Mouse (Mus musculus) kidney, embryonic 14.5 days (tissue): ENCODE data around the gene Gsg1. TPM values are rescaled to one million over a fixed set of nuclear protein-coding genes. Genes with fewer than 3 reads are reported as not detected.

ENCODE experiments used
- ATAC-seq: fragments of 200-750 bp; cut with Nextera tagmentation; 2 replicates; pipeline ENCODE4 v1.8.0; 2017; ENCODE audit warnings: moderate number of reproducible peaks, mild to moderate bottlenecking, moderate TSS enrichment, moderate library complexity; ENCODE audit not compliant: low FRiP score, low TSS enrichment
- H3K27ac ChIP-seq: fragments of 300-500 bp; sonication (generic); 2 replicates; pipeline ENCODE4 v1.5.1; 2014; ENCODE audit warnings: low read depth, mild to moderate bottlenecking, low read length, moderate library complexity, mixed read lengths
- H3K27me3 ChIP-seq: fragments of 300-500 bp; sonication (generic); 2 replicates; pipeline ENCODE4 v1.6.1; 2014; ENCODE audit warnings: mild to moderate bottlenecking, low read length; ENCODE audit not compliant: control insufficient read depth, insufficient read depth
- H3K36me3 ChIP-seq: fragments of 300-500 bp; sonication (generic); 2 replicates; pipeline ENCODE4 v1.6.1; 2014; ENCODE audit warnings: low read length, mixed read lengths; ENCODE audit not compliant: control insufficient read depth, insufficient read depth
- H3K4me1 ChIP-seq: fragments of 300-500 bp; sonication (generic); 2 replicates; pipeline ENCODE4 v1.6.1; 2014; ENCODE audit warnings: low read length, mixed read lengths; ENCODE audit not compliant: control insufficient read depth, insufficient read depth
- H3K4me2 ChIP-seq: fragments of 300-500 bp; sonication (generic); replicated peaks from 2 replicates; pipeline ENCODE4 v1.6.1; 2014; ENCODE audit warnings: low read depth, mild to moderate bottlenecking, low read length
- H3K4me3 ChIP-seq: fragments of 300-500 bp; sonication (generic); 2 replicates; pipeline ENCODE4 v1.5.1; 2014; ENCODE audit warnings: mild to moderate bottlenecking, low read length
- H3K9ac ChIP-seq: fragments of 300-500 bp; sonication (generic); 2 replicates; pipeline ENCODE4 v1.6.1; 2014; ENCODE audit warnings: low read depth, mild to moderate bottlenecking, low read length, moderate library complexity
- H3K9me3 ChIP-seq: fragments of 300-500 bp; sonication (generic); 2 replicates; pipeline ENCODE4 v1.6.1; 2016; ENCODE audit warnings: low read length; ENCODE audit not compliant: control insufficient read depth
- WGBS: fragments of 180-500 bp; shearing (Covaris S2); extraction: QIAGEN DNeasy Blood & Tissue Kit; methylation state at CpG from one replicate; pipeline ENCODE4 v1.1.7; 2014; 5-methylcytosine and 5-hydroxymethylcytosine counted together
- polyA plus RNA-seq: library from polyadenylated mRNA; unstranded; fragments of >200 nt; fragmentation: Nextera tagmentation; extraction: Ambion mirVana; gene quantifications from 2 replicates; pipeline ENCODE4 v1.2.1, GENCODE M21; 2014

Gene Gsg1
- polyA plus RNA-seq, 1 experiment from 2014 or later = 0.64 TPM

DNA sequence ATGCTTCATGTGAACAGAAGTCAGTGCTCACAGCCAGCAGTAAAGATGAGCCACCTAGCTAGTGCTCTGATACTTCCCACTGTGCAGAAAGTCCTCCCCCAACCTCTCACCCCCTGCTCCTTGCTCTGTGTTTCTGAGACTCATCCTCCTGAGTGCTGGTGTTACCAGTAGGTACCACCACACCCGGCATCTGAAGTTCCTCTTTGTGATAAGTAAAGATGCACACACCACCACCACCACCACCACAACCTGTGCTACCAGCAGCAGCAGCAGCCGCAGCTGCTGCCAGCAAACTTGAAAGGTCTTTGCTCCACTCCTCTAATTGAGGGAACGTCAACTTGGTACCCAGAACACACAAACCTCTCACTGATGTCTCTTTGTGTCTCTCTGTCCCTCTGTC lies 13.1 kb upstream of the Gsg1 start:
- Histone ChIP-seq H3K36me3 (no peaks in the 10 kb centered on the region), H3K4me3 (no peak overlapping the region), H3K27ac (no peak overlapping the region), H3K4me1 (peaks cover 8% of the 10 kb centered on the region; the same call in 1 of the 2 replicates), H3K9ac (no peak overlapping the region), H3K27me3 (no peaks in the 10 kb centered on the region), H3K4me2 (no peak overlapping the region), H3K9me3 (no peaks in the 10 kb centered on the region)
- no peak for ATAC-seq
- 78% methylated on average over 3 of the region's 3 CpGs for whole genome bisulfite sequencing

GRCm38 (mm10) chr6:135266056-135266455 lies 11.9 kb upstream of the Gsg1 start:
- 100% methylated on average over 1 of the region's 1 CpGs for WGBS
- H3K9ac ChIP-seq = no peak overlapping the region
- H3K36me3 ChIP-seq = no peaks in the 10 kb centered on the region
- ATAC-seq = no peak
- H3K27ac ChIP-seq = no peak overlapping the region
- no peaks in the 10 kb centered on the region for H3K27me3 ChIP-seq
- H3K9me3 ChIP-seq = no peaks in the 10 kb centered on the region
- H3K4me3 ChIP-seq = no peak overlapping the region
- no peak overlapping the region for H3K4me2 ChIP-seq
- 0 out of 2 replicates have a peak, but pooled peaks cover 4% of the 10 kb centered on the region for H3K4me1 ChIP-seq

DNA sequence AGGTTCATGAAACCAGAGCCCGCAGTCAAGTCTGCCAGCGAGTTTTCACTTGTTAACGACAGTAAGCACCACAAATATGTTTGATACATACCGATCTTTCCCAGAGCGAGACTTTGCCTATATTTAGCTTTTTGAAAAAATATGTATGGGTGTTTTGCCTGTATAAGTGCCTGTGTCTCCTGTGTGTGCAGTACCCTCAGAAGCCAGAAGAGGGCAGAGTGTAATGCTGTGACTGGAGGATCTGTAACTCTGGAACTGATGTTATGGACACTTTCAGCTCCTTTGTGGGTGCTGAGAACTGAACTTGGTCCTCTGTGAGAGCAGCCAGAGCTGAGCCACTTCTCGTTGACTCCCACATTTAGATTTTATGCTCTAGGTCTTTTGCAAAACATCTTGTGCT lies 10.0 kb upstream of the Gsg1 start:
- 94% methylated on average over 6 of the region's 6 CpGs for WGBS
- Histone ChIP-seq H3K4me1 (no peaks in the 10 kb centered on the region), H3K9me3 (no peaks in the 10 kb centered on the region; the same call in 1 of the 2 replicates), H3K27me3 (no peaks in the 10 kb centered on the region), H3K4me3 (no peak overlapping the region), H3K4me2 (no peak overlapping the region), H3K27ac (no peak overlapping the region), H3K9ac (no peak overlapping the region), H3K36me3 (no peaks in the 10 kb centered on the region)
- no peak for ATAC-seq

DNA sequence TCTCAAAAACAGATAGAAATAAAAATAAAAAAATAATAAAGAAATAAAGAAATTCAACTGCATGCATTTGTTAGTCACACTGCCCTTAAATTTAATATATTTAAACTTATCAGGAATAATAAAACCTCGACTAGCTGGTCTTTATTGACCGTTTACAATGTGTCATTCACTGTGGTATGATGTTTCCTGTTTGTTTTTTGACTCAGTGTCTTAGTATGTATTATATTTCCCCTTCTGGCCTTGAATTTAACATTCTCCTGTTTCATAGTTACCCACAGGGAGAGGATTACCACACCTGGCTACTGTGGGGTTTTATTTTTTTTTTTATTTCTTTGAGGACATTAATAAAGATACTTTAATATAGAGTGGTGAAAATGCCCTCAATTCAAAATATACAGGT lies 8.4 kb upstream of the Gsg1 start:
- no peak overlapping the region for H3K27ac ChIP-seq
- H3K27me3 ChIP-seq = no peaks in the 10 kb centered on the region
- no peaks in the 10 kb centered on the region for H3K36me3 ChIP-seq
- WGBS = 65% methylated on average over 2 of the region's 2 CpGs
- no peak overlapping the region for H3K9ac ChIP-seq
- no peak overlapping the region for H3K4me3 ChIP-seq
- no peaks in the 10 kb centered on the region; the same call in 1 of the 2 replicates for H3K9me3 ChIP-seq
- no peak overlapping the region for H3K4me2 ChIP-seq
- no peaks in the 10 kb centered on the region for H3K4me1 ChIP-seq
- no peak for ATAC-seq

DNA sequence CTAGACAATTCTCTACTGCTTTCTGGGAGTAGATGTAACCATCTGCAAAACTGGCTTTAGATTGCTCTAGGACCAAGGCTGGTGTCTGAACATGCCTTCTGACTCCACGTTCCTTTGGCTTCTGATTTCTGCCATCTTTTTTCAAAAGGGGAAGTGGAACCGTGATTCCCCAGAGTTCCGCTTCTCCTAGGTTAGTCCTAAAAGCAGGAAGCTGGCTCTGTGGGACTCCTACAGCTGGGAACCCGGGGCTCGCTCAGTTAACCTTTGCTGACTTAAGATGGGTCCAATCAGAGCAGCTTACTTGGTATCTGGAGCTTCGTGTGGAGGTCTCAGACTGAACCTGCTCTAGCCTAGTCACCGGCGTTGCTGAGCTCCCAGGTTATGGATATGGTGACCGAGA lies 7.0 kb upstream of the Gsg1 start:
- H3K4me1 ChIP-seq = no peaks in the 10 kb centered on the region
- no peak for ATAC-seq
- WGBS = 89% methylated on average over 9 of the region's 9 CpGs
- no peak overlapping the region for H3K4me2 ChIP-seq
- H3K9ac ChIP-seq = no peak overlapping the region
- H3K27me3 ChIP-seq = no peaks in the 10 kb centered on the region
- no peak overlapping the region for H3K4me3 ChIP-seq
- peaks cover 3% of the 10 kb centered on the region; the same call in 1 of the 2 replicates for H3K9me3 ChIP-seq
- no peak overlapping the region for H3K27ac ChIP-seq
- no peaks in the 10 kb centered on the region for H3K36me3 ChIP-seq

DNA sequence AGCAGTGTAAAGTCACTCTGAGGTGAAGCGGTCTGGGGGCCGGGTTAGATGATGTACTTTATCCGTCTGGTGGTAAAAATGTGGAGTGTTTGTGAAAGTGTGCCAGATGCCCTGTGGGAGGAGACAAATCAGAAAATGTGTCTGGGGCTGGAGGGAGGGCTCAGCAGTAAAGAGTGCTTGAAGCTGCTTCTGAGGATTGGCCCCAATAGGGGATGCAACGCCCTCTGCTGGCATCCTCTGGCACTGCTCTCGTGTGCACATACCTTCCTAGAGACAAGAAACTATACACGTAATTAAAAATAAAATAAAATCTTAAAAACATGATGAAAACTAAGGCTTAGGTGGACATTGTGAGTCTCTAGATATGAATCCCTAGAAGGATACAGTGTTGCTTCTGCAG lies 6.3 kb upstream of the Gsg1 start:
- no peak for ATAC-seq

DNA sequence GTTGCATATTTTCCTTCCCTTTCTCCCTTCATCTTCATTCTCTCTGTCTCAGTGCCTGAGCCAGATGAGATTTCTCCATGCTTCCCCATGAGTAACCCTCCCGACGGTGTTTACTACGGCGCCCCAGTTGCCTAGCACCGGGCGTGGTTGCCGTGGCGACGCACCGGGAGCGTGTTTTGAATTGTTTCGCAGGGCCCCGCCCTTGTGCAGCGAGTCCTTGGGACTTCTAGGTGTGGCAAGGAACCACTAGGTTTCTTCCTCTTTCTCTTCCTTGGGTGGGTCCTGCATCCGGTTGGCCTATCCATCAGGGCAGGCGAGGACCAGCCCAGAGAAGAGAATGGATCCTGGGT lies 1.4 kb downstream of the Gsg1 start:
- Histone ChIP-seq H3K4me3 (0 out of 2 replicates have a peak overlapping the region, but pooled peaks have one; percentile 9), H3K9me3 (0 out of 2 replicates have a peak, but pooled peaks cover 3% of the 10 kb centered on the region)
- 9% methylated on average over 16 of the region's 16 CpGs for WGBS

More for the DNA sequence above, 6.3 kb upstream of the Gsg1 start:
- H3K4me3 ChIP-seq = no peak overlapping the region
- no peak overlapping the region for H3K27ac ChIP-seq
- WGBS = 89% methylated on average over 6 of the region's 6 CpGs
- H3K4me2 ChIP-seq = no peak overlapping the region
- H3K27me3 ChIP-seq = no peaks in the 10 kb centered on the region
- H3K36me3 ChIP-seq = no peaks in the 10 kb centered on the region
- H3K4me1 ChIP-seq = no peaks in the 10 kb centered on the region
- H3K9me3 ChIP-seq = peaks cover 3% of the 10 kb centered on the region; the same call in 1 of the 2 replicates
- no peak overlapping the region for H3K9ac ChIP-seq

GRCm38 (mm10) chr6:135251849-135252727 lies 2.1 kb downstream of the Gsg1 start:
- H3K27me3 ChIP-seq = no peaks in the 10 kb centered on the region
- H3K27ac ChIP-seq = peak overlapping the region; percentile 62; the same call in 1 of the 2 replicates
- no peaks in the 10 kb centered on the region for H3K36me3 ChIP-seq
- H3K4me3 ChIP-seq = 0 out of 2 replicates have a peak overlapping the region, but pooled peaks have one; percentile 9
- H3K4me2 ChIP-seq = peak overlapping the region; percentile 37
- 51% methylated on average over 24 of the region's 24 CpGs for WGBS
- peaks cover 10% of the 10 kb centered on the region for H3K4me1 ChIP-seq
- peak; percentile 45; the same call in 1 of the 2 replicates for ATAC-seq
- H3K9me3 ChIP-seq = 0 out of 2 replicates have a peak, but pooled peaks cover 3% of the 10 kb centered on the region
- H3K9ac ChIP-seq = no peak overlapping the region; the same call in 1 of the 2 replicates

More for the DNA sequence above, 1.4 kb downstream of the Gsg1 start:
- H3K27me3 ChIP-seq = no peaks in the 10 kb centered on the region
- peak overlapping the region; percentile 37 for H3K4me2 ChIP-seq
- no peak overlapping the region; the same call in 1 of the 2 replicates for H3K9ac ChIP-seq
- peak; percentile 86 for ATAC-seq
- H3K27ac ChIP-seq = peak overlapping the region; percentile 60; the same call in 1 of the 2 replicates
- H3K4me1 ChIP-seq = peaks cover 10% of the 10 kb centered on the region
- H3K36me3 ChIP-seq = no peaks in the 10 kb centered on the region
